Mouse (Mus musculus): ENCODE results near the gene Nkapd1. TPM values are rescaled to one million over a fixed set of nuclear protein-coding genes. Genes with fewer than 3 reads are reported as not detected.
"Not testable (repeated sequence)": the region's sequence is repeated elsewhere in the genome, so short reads cannot be mapped to it uniquely, and the experiment has no call there.

Nkapd1 gene
- polyA plus RNA-seq, 1 experiment = 13.0 TPM

DNA sequence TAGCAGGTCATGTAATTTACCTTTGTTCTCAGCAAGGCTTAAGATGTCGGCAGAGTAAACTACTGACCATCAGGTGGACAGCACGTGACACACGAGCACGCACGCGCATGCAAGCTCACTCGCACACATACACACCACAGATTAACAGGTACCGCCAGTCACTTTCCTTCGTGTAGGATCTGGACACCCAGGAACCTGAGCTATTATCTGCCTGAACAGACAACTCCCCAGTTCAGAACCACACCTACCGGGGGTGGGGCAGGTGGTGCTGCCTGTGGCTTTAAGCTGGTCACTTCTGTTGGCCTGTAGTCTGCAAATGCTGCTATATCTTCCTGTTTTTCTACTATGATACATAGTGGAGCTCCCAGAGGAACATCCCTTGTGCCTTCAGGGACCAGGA, 33.2 kb upstream of the Nkapd1 start:
- Histone ChIP-seq H3K4me3 (replicated peaks; ENCODE audit: control insufficient read depth, low read depth, low read length) (no peak overlapping the region), H3K4me1 (ENCODE audit: control insufficient read depth, insufficient read depth, low read length) (no peaks in the 10 kb centered on the region), H3K27ac (ENCODE audit: control insufficient read depth, insufficient read depth, low read depth, low read length, poor library complexity) (no peak overlapping the region)
- no peak for TF ChIP-seq CTCF (IDR thresholded peaks at IDR 0.05; ENCODE audit: control insufficient read depth, insufficient read depth, low read length)
- TF ChIP-seq POLR2A (IDR thresholded peaks at IDR 0.05; ENCODE audit: borderline replicate concordance, control insufficient read depth, low read depth, low read length) = no peak
- 79% methylated on average over 10 of the region's 10 CpGs for WGBS

DNA sequence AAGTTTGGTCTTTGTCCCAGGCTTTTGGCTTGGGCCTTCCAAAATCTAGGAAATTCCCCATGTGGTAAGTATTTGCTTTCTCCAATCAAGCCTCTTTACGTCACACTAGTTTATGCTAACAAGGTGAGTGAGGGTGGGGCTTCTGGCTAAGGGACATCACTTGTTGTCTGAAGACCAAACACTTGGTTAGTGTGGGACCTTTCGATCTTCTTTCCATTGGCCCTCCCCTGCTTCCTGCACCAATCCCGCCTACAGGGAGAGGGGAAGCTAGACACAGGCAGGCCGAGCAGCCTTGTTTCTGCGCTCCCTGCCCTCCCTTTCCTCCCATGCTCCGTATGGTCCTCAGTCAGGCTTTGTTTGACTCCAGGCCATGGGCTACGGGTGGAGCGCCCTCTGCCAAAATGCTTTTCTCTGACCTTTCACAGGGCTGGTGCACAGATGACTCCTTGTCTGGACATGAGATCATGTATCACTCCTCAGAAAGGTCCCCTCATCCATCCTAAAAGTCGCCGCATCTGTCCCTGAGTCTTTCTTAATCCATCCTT, 29.6 kb upstream of the Nkapd1 start:
- TF ChIP-seq POLR2A (IDR thresholded peaks at IDR 0.05; ENCODE audit: borderline replicate concordance, control insufficient read depth, low read depth, low read length) (no peak), CTCF (IDR thresholded peaks at IDR 0.05; ENCODE audit: control insufficient read depth, insufficient read depth, low read length) (no peak)
- 87% methylated on average over 10 of the region's 10 CpGs for WGBS
- Histone ChIP-seq H3K4me3 (replicated peaks; ENCODE audit: control insufficient read depth, low read depth, low read length) (no peak overlapping the region), H3K27ac (ENCODE audit: control insufficient read depth, insufficient read depth, low read depth, low read length, poor library complexity) (no peak overlapping the region), H3K4me1 (ENCODE audit: control insufficient read depth, insufficient read depth, low read length) (no peaks in the 10 kb centered on the region)

DNA sequence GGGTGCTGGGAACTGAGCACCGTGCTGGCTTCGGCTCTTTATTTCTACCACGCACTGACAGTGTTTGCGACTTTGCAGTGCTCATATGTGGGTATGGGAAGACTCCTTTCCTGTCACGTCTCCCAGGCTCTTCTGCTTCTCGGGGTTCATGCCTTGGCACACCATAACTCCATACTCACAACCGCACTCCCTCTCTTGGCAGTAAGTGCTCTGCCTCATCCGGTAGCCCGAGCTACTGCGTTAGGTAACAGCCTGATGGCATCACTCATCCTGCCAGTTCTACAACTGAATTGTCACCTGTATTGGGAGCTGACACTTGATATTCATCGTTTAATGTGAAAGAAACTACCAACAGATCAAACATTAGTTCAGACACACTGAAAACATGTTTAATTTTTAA, 17.0 kb upstream of the Nkapd1 start:
- no peak overlapping the region for H3K4me3 ChIP-seq (replicated peaks; ENCODE audit: control insufficient read depth, low read depth, low read length)
- no peak overlapping the region for H3K27ac ChIP-seq (ENCODE audit: control insufficient read depth, insufficient read depth, low read depth, low read length, poor library complexity)
- WGBS = 88% methylated on average over 11 of the region's 11 CpGs
- TF ChIP-seq POLR2A (IDR thresholded peaks at IDR 0.05; ENCODE audit: borderline replicate concordance, control insufficient read depth, low read depth, low read length) (no peak), CTCF (IDR thresholded peaks at IDR 0.05; ENCODE audit: control insufficient read depth, insufficient read depth, low read length) (no peak)
- H3K4me1 ChIP-seq (ENCODE audit: control insufficient read depth, insufficient read depth, low read length) = no peaks in the 10 kb centered on the region

DNA sequence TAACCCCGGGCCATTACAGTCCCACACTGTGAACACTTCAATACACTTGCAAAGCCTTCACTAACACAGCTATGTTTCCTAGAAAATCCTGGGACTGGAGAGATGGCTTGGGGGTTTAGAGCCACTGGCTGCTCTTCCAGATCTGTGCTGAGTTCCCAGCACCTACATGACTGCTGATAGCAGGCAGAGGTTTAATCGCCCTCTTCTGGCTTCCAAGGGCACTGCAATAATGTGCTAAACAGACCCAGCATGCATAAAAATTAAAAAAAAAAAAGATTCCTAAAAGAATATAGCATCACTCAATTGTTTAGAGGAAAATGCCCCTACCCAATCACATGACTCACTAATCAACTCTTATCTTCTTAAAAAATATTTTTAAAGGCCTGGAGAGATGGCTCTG, 15.8 kb upstream of the Nkapd1 start:
- H3K27ac ChIP-seq (ENCODE audit: control insufficient read depth, insufficient read depth, low read depth, low read length, poor library complexity) = no peak overlapping the region
- WGBS = 68% methylated on average over 2 of the region's 2 CpGs
- TF ChIP-seq POLR2A (IDR thresholded peaks at IDR 0.05; ENCODE audit: borderline replicate concordance, control insufficient read depth, low read depth, low read length) (no peak), CTCF (IDR thresholded peaks at IDR 0.05; ENCODE audit: control insufficient read depth, insufficient read depth, low read length) (peak; percentile 27; the same call in 1 of the 2 replicates)
- H3K4me3 ChIP-seq (replicated peaks; ENCODE audit: control insufficient read depth, low read depth, low read length) = no peak overlapping the region
- H3K4me1 ChIP-seq (ENCODE audit: control insufficient read depth, insufficient read depth, low read length) = no peaks in the 10 kb centered on the region

DNA sequence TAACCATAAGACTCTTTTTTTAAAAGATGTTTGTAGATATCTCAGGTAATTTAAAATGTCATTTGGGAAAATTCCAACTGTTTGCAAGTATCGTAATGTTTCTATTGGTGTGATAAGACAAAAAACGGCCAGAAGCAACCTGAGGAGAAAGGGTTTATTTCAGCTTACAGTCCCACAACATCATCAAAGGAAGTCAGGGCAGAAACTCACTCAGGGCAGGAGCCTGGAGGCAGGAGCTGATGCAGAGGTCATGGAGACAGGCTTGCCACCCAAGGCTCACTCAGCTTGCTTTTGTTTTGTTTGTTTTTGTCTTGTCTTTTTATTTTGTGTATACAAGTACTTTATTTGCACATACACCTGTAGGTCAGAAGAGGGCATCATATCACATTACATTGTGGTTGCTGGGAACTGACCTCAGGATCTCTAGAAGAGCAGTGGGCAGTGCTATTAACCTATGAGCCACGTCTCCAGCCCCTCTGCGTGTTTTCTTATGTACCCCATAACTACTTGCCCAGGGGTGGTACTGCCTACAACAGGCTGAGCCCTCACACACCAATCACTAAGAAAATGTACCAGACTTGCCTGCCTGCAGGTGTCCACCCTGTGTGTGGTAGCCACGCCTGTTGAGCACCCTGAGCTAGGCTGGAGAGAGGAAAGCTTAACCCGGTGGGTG, 14.9 kb upstream of the Nkapd1 start:
- Histone ChIP-seq H3K4me3 (replicated peaks; ENCODE audit: control insufficient read depth, low read depth, low read length) (no peak overlapping the region), H3K27ac (ENCODE audit: control insufficient read depth, insufficient read depth, low read depth, low read length, poor library complexity) (no peak overlapping the region), H3K4me1 (ENCODE audit: control insufficient read depth, insufficient read depth, low read length) (no peaks in the 10 kb centered on the region)
- TF ChIP-seq CTCF (IDR thresholded peaks at IDR 0.05; ENCODE audit: control insufficient read depth, insufficient read depth, low read length) = no peak
- TF ChIP-seq POLR2A (IDR thresholded peaks at IDR 0.05; ENCODE audit: borderline replicate concordance, control insufficient read depth, low read depth, low read length) = no peak
- 80% methylated on average over 6 of the region's 6 CpGs for WGBS

DNA sequence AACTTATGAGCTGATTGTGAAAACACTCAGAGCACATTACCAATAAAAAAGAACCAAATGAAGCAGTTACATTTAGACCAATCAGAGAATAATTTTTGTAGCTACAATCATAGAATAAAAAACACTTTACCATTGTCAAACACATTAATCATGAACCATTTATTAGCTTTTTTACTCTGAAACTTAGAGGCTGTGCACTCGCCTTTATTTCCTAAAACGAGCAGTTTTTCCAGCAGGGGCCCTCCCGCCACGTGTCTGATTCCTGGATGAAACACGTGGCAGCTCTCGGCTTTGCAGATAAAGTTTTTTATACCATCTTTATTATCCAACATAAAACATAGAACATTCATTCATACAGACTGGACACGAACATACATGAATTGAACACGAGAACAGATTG, 13.6 kb upstream of the Nkapd1 start:
- not testable (repeated sequence) for H3K4me1 ChIP-seq (ENCODE audit: control insufficient read depth, insufficient read depth, low read length); H3K27ac ChIP-seq (ENCODE audit: control insufficient read depth, insufficient read depth, low read depth, low read length, poor library complexity); H3K4me3 ChIP-seq (replicated peaks; ENCODE audit: control insufficient read depth, low read depth, low read length)
- WGBS = 86% methylated on average over 6 of the region's 8 CpGs

DNA sequence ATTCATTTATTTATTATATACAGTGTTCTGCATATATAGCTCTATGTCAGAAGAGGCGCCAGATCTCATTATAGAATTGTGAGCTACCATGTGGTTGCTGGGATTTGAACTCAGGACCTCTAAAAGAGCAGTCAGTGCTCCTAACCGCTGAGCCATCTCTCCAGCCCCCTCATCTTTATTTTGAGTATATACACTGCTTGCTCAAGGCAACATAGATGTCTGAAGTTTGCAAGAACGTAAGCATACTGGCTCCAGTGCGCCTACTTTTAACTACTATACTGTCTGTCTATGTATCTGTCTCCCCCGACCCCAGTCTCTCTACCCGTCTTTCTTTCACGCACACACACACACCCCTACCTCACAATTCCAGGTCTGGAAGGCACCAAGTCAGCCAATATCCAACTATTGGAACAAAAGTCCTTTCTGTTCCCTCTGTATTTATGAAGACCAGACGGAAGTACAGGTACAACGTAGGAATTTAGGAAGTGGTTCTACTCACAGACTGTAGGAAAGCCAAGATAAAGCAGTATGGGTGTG, 598 bp upstream of the Nkapd1 start:
- H3K27ac ChIP-seq (ENCODE audit: control insufficient read depth, insufficient read depth, low read depth, low read length, poor library complexity) = no peak overlapping the region
- no peak for TF ChIP-seq CTCF (IDR thresholded peaks at IDR 0.05; ENCODE audit: control insufficient read depth, insufficient read depth, low read length)
- no peak for TF ChIP-seq POLR2A (IDR thresholded peaks at IDR 0.05; ENCODE audit: borderline replicate concordance, control insufficient read depth, low read depth, low read length)
- WGBS = 56% methylated on average over 9 of the region's 9 CpGs
- H3K4me1 ChIP-seq (ENCODE audit: control insufficient read depth, insufficient read depth, low read length) = no peaks in the 10 kb centered on the region
- H3K4me3 ChIP-seq (replicated peaks; ENCODE audit: control insufficient read depth, low read depth, low read length) = no peak overlapping the region

DNA sequence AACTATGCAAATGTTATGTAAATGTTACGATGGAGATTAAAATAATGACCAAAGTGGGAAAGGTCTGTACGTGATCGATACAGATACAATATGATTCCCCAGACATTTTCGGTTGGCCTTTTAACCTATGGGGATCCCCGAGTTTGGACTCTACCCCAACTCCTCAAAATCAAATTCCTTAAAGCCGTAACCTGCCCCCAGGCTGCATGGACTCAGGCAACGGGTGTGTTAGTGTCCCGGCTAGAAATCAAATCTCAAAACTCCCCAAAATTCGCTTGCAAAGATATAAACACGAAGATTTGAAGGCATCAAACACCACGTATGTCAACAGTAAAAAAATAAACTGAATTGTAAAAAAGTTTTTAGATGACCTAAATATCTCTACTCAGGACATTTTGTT, 1.1 kb downstream of the Nkapd1 start:
- WGBS = 33% methylated on average over 11 of the region's 11 CpGs
- no peaks in the 10 kb centered on the region for H3K4me1 ChIP-seq (ENCODE audit: control insufficient read depth, insufficient read depth, low read length)
- no peak overlapping the region for H3K27ac ChIP-seq (ENCODE audit: control insufficient read depth, insufficient read depth, low read depth, low read length, poor library complexity)
- TF ChIP-seq POLR2A (IDR thresholded peaks at IDR 0.05; ENCODE audit: borderline replicate concordance, control insufficient read depth, low read depth, low read length) = no peak
- no peak for TF ChIP-seq CTCF (IDR thresholded peaks at IDR 0.05; ENCODE audit: control insufficient read depth, insufficient read depth, low read length)
- peak overlapping the region; percentile 67 for H3K4me3 ChIP-seq (replicated peaks; ENCODE audit: control insufficient read depth, low read depth, low read length)

DNA sequence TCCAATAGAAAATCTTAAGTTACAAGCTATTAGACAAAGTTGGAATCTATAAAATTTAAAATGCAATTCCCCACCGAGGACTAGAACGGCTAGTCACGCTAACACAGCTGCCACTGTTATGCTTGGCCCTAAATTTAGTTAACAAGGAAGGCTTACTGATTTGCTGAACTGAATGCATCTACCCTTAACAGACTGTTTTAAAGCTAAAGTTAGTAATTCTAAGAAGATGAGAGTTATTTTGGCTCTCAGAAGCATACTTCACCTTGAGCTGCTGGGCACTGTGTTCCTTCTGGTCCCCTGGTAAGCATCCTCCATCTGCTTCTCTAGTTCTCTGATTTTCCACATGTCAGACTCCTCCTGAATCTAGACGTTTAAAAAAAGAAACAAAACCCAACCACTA, 5.1 kb downstream of the Nkapd1 start:
- no peak overlapping the region for H3K27ac ChIP-seq (ENCODE audit: control insufficient read depth, insufficient read depth, low read depth, low read length, poor library complexity)
- no peak overlapping the region for H3K4me3 ChIP-seq (replicated peaks; ENCODE audit: control insufficient read depth, low read depth, low read length)
- 81% methylated on average over 4 of the region's 4 CpGs for WGBS
- TF ChIP-seq CTCF (IDR thresholded peaks at IDR 0.05; ENCODE audit: control insufficient read depth, insufficient read depth, low read length) = no peak
- TF ChIP-seq POLR2A (IDR thresholded peaks at IDR 0.05; ENCODE audit: borderline replicate concordance, control insufficient read depth, low read depth, low read length) = no peak
- H3K4me1 ChIP-seq (ENCODE audit: control insufficient read depth, insufficient read depth, low read length) = no peaks in the 10 kb centered on the region

Measured in bone marrow, adult 2 months (tissue).